Mouse (Mus musculus) neural tube, embryonic 10.5 days (tissue): ENCODE results near the gene Col18a1.

Source experiments
- DNase-seq: peaks from one replicate; pipeline ENCODE4 v3.0.0-alpha.2; 2017; ENCODE audit warnings: low spot score; ENCODE audit errors: extremely low spot score

Gene Col18a1

GRCm38 (mm10) chr10:77187427-77187826 lies 21.1 kb upstream of the Col18a1 start:
- no peak for DNase-seq

GRCm38 (mm10) chr10:77182804-77183331 lies 16.5 kb upstream of the Col18a1 start:
- DNase-seq, result no peak

DNA sequence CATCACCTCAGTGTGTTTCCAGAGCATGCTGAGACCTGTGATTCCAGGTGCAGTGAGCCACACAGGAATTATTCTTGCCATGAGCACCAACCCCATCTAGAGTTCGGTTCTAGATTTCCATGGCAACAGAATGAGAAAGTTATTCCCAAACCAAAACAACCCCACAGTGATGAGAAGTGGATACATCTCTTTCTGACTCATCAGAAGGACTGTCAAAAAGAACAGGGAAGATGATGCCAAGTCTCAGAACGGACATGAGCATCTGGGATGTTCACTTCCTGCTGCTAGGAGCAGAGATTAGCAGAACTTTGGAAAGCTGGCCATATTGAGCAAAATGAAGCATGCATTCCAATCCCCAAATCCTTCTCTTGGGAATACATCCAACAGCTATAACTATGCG lies 13.8 kb upstream of the Col18a1 start:
- no peak for DNase-seq

GRCm38 (mm10) chr10:77178691-77179090 lies 12.3 kb upstream of the Col18a1 start:
- no peak for DNase-seq

DNA sequence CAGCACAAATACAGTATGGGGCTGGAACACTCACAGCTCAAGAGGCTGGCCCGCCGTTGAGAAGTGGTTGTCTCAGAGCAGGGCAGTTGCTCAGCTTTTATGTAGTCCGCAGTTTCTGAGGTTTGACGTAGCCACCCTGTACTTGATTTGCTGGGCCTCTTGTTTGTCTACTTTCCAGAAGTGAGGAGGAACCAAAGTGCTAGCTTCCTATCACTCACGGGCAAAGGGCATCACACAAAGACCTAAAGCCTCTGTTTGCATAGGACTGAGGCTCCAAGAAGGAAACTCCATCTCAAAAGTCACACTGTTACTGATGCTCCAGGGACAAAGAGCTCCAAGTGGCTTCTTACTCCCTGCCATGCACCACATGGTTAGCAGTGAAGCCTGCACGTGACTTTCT lies 4.1 kb upstream of the Col18a1 start:
- no peak for DNase-seq

DNA sequence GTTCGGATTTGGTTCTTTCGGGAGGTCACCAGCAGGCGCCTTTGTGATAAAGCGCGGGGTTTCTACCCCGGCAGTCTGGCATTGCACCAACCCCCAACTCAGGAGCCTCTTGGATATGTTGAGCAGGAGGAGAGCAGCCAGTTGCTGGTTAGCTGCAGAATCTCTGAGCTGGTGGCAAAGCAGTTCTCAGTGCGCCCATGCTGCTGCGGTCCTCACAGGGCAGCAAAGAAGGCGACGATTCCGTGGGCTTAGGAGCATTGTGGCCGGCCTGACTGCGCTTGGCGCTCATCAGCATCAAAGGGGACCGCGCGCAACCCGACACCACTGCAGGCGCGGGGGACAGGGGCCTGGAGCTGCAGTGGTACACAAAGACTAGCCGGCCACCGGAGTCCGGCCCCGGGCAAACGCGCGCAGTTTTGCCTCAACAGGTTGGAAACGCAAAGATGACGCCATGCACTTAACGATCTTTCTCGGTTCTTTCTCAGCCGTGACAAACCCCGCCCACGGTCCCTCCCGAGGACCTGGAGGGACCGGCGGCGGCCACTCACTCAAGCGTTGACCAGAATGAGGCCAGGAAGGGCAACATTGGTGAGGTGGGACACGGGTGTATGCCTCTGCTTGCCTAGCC lies 916 bp downstream of the Col18a1 start:
- peak; percentile 88 for DNase-seq

GRCm38 (mm10) chr10:77164437-77165052 lies 1.8 kb downstream of the Col18a1 start:
- DNase-seq, result peak; percentile 78

- no peak for DNase-seq
Observed at GRCm38 (mm10) chr10:77164041-77164436, 2.3 kb downstream of the Col18a1 start.

- DNase-seq, result no peak
Observed at GRCm38 (mm10) chr10:77163392-77163977, 2.9 kb downstream of the Col18a1 start.

GRCm38 (mm10) chr10:77159573-77159972 lies 6.8 kb downstream of the Col18a1 start:
- DNase-seq, result no peak

- DNase-seq, result no peak
Observed at GRCm38 (mm10) chr10:77158948-77159347, 7.4 kb downstream of the Col18a1 start.

DNA sequence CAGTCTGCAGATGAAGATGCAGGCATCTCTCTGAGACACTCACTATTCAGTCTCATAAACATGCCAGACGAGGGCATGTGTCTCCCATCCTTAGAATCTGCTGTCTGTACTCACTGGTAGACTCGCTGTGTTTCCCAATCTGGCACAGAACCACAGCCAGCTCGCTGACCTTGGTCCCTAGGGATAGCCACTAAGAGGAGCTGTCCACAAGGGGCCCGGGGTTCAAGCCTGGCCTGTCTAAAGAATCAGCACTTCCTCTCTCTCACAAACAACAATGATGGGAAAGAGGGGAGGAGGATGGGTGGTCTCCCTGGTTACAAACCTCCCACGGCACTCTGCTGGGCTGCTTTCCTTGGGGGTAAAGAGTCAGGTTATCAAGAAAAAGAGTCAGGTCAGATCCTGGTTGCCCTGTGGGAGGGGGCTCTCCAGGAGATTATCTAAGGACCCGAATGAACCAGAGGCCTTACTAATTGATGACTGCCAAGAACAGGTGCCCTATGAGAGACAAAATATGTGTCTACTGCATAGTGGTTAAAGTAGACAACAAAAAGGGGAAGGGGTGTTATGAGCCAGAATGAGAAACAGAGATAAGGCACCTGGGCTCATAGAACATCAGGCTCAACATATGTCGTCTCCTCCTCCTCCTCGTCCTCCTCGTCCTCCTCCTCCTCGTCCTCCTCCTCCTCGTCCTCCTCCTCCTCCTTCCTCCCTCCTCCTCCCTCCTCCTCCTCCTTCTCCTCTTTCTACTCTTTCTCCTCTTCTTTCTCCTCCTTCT lies 8.9 kb downstream of the Col18a1 start:
- DNase-seq, result no peak

DNA sequence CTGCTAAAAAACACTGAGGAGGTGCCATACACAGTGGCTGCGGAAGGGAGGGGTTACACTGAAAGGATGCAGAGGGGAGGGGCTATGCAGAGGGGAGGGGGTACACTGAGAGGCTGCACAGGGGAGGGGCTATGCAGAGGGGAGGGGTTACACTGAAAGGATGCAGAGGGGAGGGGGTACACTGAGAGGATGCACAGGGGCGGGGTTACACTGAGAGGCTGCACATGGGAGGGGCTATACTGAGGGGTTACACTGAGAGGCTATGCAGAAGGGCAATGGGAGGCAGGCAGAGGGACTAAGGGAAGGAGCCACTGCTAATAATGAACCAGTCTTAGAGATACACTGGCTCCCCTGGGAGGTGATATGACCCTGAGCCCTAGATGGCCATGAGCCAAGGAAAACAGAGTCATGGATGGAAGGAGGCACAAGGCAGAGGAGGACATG lies 14.1 kb downstream of the Col18a1 start:
- DNase-seq, result peak; percentile 57

- DNase-seq, result peak; percentile 42
Observed at GRCm38 (mm10) chr10:77151551-77152002, 14.8 kb downstream of the Col18a1 start.

DNA sequence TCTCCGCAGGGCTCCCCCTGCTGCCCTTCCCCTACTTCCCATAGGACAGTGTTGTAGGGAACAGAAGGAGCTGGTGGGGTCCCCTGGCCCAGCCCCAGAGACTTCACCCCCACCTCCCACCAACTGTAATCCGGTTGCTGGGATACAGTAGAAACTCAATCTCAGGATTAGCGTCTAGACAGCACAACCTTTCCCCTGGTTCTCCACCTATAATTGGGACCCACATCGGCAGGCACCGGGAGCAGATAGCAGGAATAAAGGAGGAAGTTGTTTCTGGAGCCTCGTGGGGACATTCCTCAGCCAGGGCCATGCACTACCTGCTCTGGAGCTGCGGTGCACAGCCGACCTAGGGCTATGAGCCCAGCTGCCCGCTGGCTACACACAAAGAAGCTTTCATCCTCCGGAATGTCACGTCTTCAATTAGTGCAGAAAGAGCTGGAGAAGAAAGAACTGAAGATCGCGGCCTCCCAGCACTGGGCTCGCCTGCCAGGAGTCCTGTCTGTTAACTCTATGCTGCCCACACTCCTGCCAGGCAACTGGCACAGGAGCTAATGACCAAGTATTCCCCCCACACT lies 15.3 kb downstream of the Col18a1 start:
- DNase-seq, result peak; percentile 46

DNA sequence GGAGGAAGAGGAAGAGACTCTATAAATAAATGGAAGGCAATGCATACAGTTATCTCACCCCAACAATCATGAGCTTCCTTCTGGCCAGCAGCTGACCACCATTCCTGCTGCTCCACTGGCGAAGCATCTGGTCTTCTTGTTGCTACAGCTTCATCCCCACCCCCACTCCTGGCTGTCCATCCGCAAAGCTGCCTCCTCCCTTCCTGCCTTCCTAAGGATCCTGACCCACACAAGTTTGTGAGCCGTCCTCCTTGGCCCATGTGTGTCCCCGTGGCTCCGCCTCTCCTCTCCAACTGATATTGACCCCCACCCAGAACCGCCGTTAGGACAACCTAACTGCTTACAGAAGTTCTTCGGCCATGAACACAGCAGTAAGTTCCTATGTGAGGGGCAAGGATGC lies 16.3 kb downstream of the Col18a1 start:
- peak; percentile 47 for DNase-seq

DNA sequence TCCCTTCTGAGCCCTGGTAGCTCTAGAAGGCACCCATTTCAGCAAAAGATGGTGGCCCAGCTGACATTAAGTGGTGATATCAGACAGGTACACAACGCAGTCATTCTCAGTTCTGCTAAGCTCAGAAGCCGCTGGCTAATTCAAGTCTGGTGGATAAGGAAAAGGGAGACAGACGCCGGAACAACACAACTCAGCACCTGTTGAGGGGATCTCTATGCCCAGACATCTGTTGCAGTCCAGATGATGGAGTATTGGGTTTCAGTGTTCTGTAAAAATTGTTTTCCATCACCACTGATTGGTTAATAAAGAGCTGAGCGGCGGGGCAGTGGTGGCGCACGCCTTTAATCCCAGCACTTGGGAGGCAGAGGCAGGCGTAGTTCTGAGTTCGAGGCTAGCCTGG lies 18.8 kb downstream of the Col18a1 start:
- DNase-seq, result no peak

GRCm38 (mm10) chr10:77146901-77147463 lies 19.4 kb downstream of the Col18a1 start:
- DNase-seq, result no peak

DNA sequence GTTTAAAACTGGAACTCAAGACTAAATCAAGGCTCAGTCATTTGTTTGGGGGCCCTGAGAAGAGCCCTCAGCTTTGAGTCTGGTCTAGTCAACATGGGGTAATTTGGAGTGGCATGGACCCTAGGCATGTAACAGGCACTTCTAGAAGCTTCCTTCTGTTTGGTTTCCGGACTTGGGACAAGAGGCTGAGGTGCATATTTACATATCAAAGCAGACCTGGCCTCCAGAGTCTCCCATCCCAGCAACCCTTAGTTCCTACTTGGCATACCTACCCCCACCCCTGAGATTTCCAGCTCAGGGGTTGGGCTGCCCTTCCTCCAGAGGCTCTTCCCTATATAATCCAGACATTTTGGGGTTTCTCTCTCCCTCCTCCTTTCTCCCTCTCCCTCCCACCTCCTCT lies 20.4 kb downstream of the Col18a1 start:
- no peak for DNase-seq

DNA sequence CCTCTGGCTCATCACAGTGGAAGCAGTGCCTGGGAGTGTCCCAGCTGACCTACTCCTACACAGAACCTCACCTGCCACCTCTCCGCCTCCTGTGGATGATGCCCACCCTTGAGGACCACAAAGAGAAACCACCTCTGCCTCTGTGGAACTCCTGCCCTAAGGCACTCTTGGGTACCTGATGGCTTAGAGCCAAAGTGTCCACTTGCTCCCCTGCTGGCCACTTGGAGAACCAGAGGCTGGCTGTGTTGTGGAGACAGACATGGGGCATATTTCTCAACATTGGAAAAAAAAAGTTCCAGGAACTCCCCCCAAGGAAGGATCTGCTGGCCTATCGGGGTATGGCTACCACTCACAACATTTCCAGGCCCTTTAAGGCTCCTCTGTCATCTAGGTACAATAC lies 22.0 kb downstream of the Col18a1 start:
- no peak for DNase-seq

DNA sequence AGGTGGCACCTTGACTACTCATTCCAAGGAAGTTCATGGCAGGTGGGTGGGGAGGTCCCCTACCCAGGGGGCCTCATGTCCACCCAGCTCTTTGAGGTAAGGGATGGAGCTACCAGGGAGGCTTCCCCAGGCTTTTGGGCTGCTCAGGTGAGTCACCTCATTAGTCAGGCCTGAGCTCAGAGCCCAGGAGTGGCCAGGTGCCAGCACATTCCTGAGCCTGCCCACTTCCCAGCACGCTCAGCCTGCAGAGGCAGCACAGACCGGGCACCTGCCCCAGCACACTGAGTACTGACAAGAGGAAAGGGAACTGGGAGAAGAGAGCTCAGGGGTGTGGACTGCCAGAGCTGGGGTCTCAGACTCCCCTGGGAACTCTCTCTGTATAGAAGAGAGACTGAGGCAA lies 24.0 kb downstream of the Col18a1 start:
- DNase-seq, result no peak
